Mouse (Mus musculus) ES-Bruce4 (cell line): Measurements from ENCODE around the gene Tm2d3. TPM values are rescaled to one million over a fixed set of nuclear protein-coding genes. Genes with fewer than 3 reads are reported as not detected.

ENCODE experiments used
- H3K27ac ChIP-seq: 2 replicates; pipeline ENCODE4 v1.5.1; 2012; ENCODE audit warnings: low read length, inconsistent platforms; ENCODE audit not compliant: insufficient read depth
- H3K27me3 ChIP-seq: 2 replicates; pipeline ENCODE4 v1.6.1; 2012; ENCODE audit warnings: mild to moderate bottlenecking, low read length, inconsistent platforms; ENCODE audit not compliant: control insufficient read depth, poor library complexity, insufficient read depth, severe bottlenecking
- H3K36me3 ChIP-seq: 2 replicates; pipeline ENCODE4 v1.6.1; 2012; ENCODE audit warnings: inconsistent platforms, mild to moderate bottlenecking, low read length, moderate library complexity; ENCODE audit not compliant: control insufficient read depth, poor library complexity, insufficient read depth, severe bottlenecking
- H3K4me1 ChIP-seq: one replicate; pipeline ENCODE4 v1.8.1; 2011; ENCODE audit warnings: low read length; ENCODE audit not compliant: control insufficient read depth, insufficient read depth
- H3K4me3 ChIP-seq: 2 replicates; pipeline ENCODE4 v1.5.1; 2011; ENCODE audit warnings: low read depth, mild to moderate bottlenecking, low read length
- H3K9ac ChIP-seq: 2 replicates; pipeline ENCODE4 v1.6.1; 2012; ENCODE audit warnings: low read depth, mild to moderate bottlenecking, inconsistent platforms; ENCODE audit not compliant: poor library complexity, severe bottlenecking
- H3K9me3 ChIP-seq: replicated peaks from 2 replicates; pipeline ENCODE4 v1.6.1; 2012; ENCODE audit warnings: mild to moderate bottlenecking, low read length, inconsistent platforms; ENCODE audit not compliant: control insufficient read depth, poor library complexity, insufficient read depth, severe bottlenecking
- CTCF ChIP-seq: IDR thresholded peaks from one replicate; pipeline ENCODE4 v1.8.1; 2011; ENCODE audit warnings: low read depth, low read length
- EP300 ChIP-seq: IDR thresholded peaks from 2 replicates; pipeline ENCODE4 v1.6.1; 2011; ENCODE audit warnings: low read depth, low read length; ENCODE audit not compliant: insufficient read depth
- POLR2A ChIP-seq: IDR thresholded peaks from one replicate; pipeline ENCODE4 v1.8.1; 2011; ENCODE audit warnings: low read length; ENCODE audit not compliant: insufficient read depth
- polyA plus RNA-seq: library from polyadenylated mRNA; stranded (reverse); fragments of >200 nt; gene quantifications from 2 replicates; pipeline ENCODE4 v1.2.4, GENCODE M21; 2011; ENCODE audit warnings: low read depth; ENCODE audit not compliant: missing spikeins, insufficient read depth, insufficient read length

Tm2d3 gene
- polyA plus RNA-seq, 1 experiment = 41.0 TPM

GRCm38 (mm10) chr7:65678900-65679595, 11.9 kb upstream of the Tm2d3 start:
- Histone ChIP-seq H3K4me1 (no peaks in the 10 kb centered on the region), H3K9ac (no peak overlapping the region)
- TF ChIP-seq EP300 (no peak), CTCF (no peak)

GRCm38 (mm10) chr7:65681166-65681565, 9.8 kb upstream of the Tm2d3 start:
- Histone ChIP-seq H3K4me1 (no peaks in the 10 kb centered on the region), H3K9me3 (no peaks in the 10 kb centered on the region), H3K27me3 (no peaks in the 10 kb centered on the region), H3K4me3 (no peak overlapping the region), H3K27ac (no peak overlapping the region), H3K9ac (no peak overlapping the region), H3K36me3 (no peaks in the 10 kb centered on the region)
- TF ChIP-seq CTCF (no peak), POLR2A (no peak), EP300 (no peak)

More at GRCm38 (mm10) chr7:65678900-65679595, 11.9 kb upstream of the Tm2d3 start:
- no peaks in the 10 kb centered on the region for H3K9me3 ChIP-seq
- H3K27me3 ChIP-seq = no peaks in the 10 kb centered on the region
- H3K27ac ChIP-seq = no peak overlapping the region
- no peak overlapping the region for H3K4me3 ChIP-seq
- H3K36me3 ChIP-seq = no peaks in the 10 kb centered on the region

- no peak overlapping the region for H3K4me3 ChIP-seq
- no peak for TF ChIP-seq POLR2A
- no peak for TF ChIP-seq EP300
- no peak for TF ChIP-seq CTCF
- H3K27ac ChIP-seq = no peak overlapping the region
- no peaks in the 10 kb centered on the region for H3K36me3 ChIP-seq
- no peak overlapping the region for H3K9ac ChIP-seq
- H3K27me3 ChIP-seq = no peaks in the 10 kb centered on the region
- no peaks in the 10 kb centered on the region for H3K4me1 ChIP-seq
- H3K9me3 ChIP-seq = no peaks in the 10 kb centered on the region
Observed at GRCm38 (mm10) chr7:65684256-65684835, 6.6 kb upstream of the Tm2d3 start.

- no peak for TF ChIP-seq POLR2A
- no peak for TF ChIP-seq CTCF
- TF ChIP-seq EP300 = no peak
- H3K4me1 ChIP-seq = no peaks in the 10 kb centered on the region
- H3K9ac ChIP-seq = no peak overlapping the region
- no peaks in the 10 kb centered on the region for H3K27me3 ChIP-seq
- no peaks in the 10 kb centered on the region for H3K9me3 ChIP-seq
- no peak overlapping the region for H3K27ac ChIP-seq
- H3K4me3 ChIP-seq = no peak overlapping the region
- H3K36me3 ChIP-seq = no peaks in the 10 kb centered on the region
Observed at GRCm38 (mm10) chr7:65686664-65687063, 4.3 kb upstream of the Tm2d3 start.

- Histone ChIP-seq H3K27ac (no peak overlapping the region), H3K9ac (no peak overlapping the region), H3K36me3 (peaks cover 3% of the 10 kb centered on the region; the same call in 1 of the 2 replicates), H3K4me3 (no peak overlapping the region), H3K27me3 (no peaks in the 10 kb centered on the region), H3K9me3 (no peaks in the 10 kb centered on the region), H3K4me1 (no peaks in the 10 kb centered on the region)
- TF ChIP-seq CTCF (no peak), POLR2A (no peak), EP300 (no peak)
Observed at GRCm38 (mm10) chr7:65691929-65692605, 1.1 kb downstream of the Tm2d3 start.

- Histone ChIP-seq H3K9ac (peak overlapping the region; percentile 74; the same call in 1 of the 2 replicates), H3K27ac (no peak overlapping the region), H3K9me3 (no peaks in the 10 kb centered on the region), H3K27me3 (no peaks in the 10 kb centered on the region), H3K4me1 (no peaks in the 10 kb centered on the region), H3K36me3 (peaks cover 10% of the 10 kb centered on the region), H3K4me3 (peak overlapping the region; percentile 98)
- TF ChIP-seq EP300 (no peak), POLR2A (no peak), CTCF (no peak)
Observed at GRCm38 (mm10) chr7:65692883-65693282, 1.9 kb downstream of the Tm2d3 start.
